Mouse (Mus musculus) midbrain, embryonic 13.5 days (tissue): Measurements from ENCODE around the gene Pan3. TPM values are rescaled to one million over a fixed set of nuclear protein-coding genes. Genes with fewer than 3 reads are reported as not detected.

Experiments used
- ATAC-seq: fragments of 200-750 bp; cut with Nextera tagmentation; 2 replicates; pipeline ENCODE4 v1.8.0; 2017; ENCODE audit warnings: mild to moderate bottlenecking, moderate TSS enrichment, moderate library complexity
- H3K27ac ChIP-seq: fragments of 300-500 bp; sonication (generic); 2 replicates; pipeline ENCODE4 v1.5.1; 2015; ENCODE audit warnings: inconsistent platforms, mild to moderate bottlenecking, moderate library complexity
- H3K27me3 ChIP-seq: fragments of 300-500 bp; sonication (generic); 2 replicates; pipeline ENCODE4 v1.6.1; 2015; ENCODE audit warnings: mild to moderate bottlenecking, inconsistent platforms
- H3K36me3 ChIP-seq: fragments of 300-500 bp; sonication (generic); 2 replicates; pipeline ENCODE4 v1.6.1; 2015; ENCODE audit warnings: mild to moderate bottlenecking, inconsistent platforms
- H3K4me1 ChIP-seq: fragments of 300-500 bp; sonication (generic); replicated peaks from 2 replicates; pipeline ENCODE4 v1.6.1; 2015; ENCODE audit warnings: inconsistent platforms
- H3K4me2 ChIP-seq: fragments of 300-500 bp; sonication (generic); replicated peaks from 2 replicates; pipeline ENCODE4 v1.6.1; 2015; ENCODE audit warnings: moderate library complexity, mild to moderate bottlenecking, inconsistent platforms
- H3K4me3 ChIP-seq: fragments of 300-500 bp; sonication (generic); replicated peaks from 2 replicates; pipeline ENCODE4 v1.5.1; 2015; ENCODE audit warnings: mild to moderate bottlenecking, inconsistent platforms
- H3K9ac ChIP-seq: fragments of 300-500 bp; sonication (generic); replicated peaks from 2 replicates; pipeline ENCODE4 v1.6.1; 2015; ENCODE audit warnings: mild to moderate bottlenecking, inconsistent platforms
- H3K9me3 ChIP-seq: fragments of 300-500 bp; sonication (generic); 2 replicates; pipeline ENCODE4 v1.6.1; 2016; ENCODE audit warnings: mild to moderate bottlenecking, inconsistent platforms
- WGBS: fragments of 180-500 bp; shearing (Covaris S2); methylation state at CpG from one replicate; pipeline ENCODE4 v1.1.7; 2015; 5-methylcytosine and 5-hydroxymethylcytosine counted together
- polyA plus RNA-seq: library from polyadenylated mRNA; unstranded; fragments of >200 nt; fragmentation: Nextera tagmentation; extraction: Ambion mirVana; gene quantifications from 2 replicates; pipeline ENCODE4 v1.2.1, GENCODE M21; 2015

Gene Pan3
- polyA plus RNA-seq, 1 experiment from 2014 or later: 68.3 TPM

GRCm38 (mm10) chr5:147493685-147494084 is 63.7 kb downstream of the Pan3 start:
- Histone ChIP-seq H3K9me3 (no peaks in the 10 kb centered on the region), H3K36me3 (no peaks in the 10 kb centered on the region; the same call in 1 of the 2 replicates), H3K4me2 (no peak overlapping the region), H3K4me3 (no peak overlapping the region), H3K27me3 (no peaks in the 10 kb centered on the region), H3K9ac (no peak overlapping the region), H3K4me1 (0 out of 2 replicates have a peak, but pooled peaks cover 4% of the 10 kb centered on the region), H3K27ac (no peak overlapping the region)
- no peak for ATAC-seq
- WGBS: 94% methylated on average over 8 of the region's 8 CpGs

GRCm38 (mm10) chr5:147494388-147494787 is 64.4 kb downstream of the Pan3 start:
- H3K27me3 ChIP-seq: no peaks in the 10 kb centered on the region
- no peak overlapping the region for H3K4me3 ChIP-seq
- H3K4me2 ChIP-seq: no peak overlapping the region
- no peaks in the 10 kb centered on the region; the same call in 1 of the 2 replicates for H3K36me3 ChIP-seq
- H3K4me1 ChIP-seq: 0 out of 2 replicates have a peak, but pooled peaks cover 4% of the 10 kb centered on the region
- H3K9ac ChIP-seq: no peak overlapping the region
- 92% methylated on average over 4 of the region's 4 CpGs for WGBS
- no peak for ATAC-seq
- H3K9me3 ChIP-seq: no peaks in the 10 kb centered on the region
- no peak overlapping the region for H3K27ac ChIP-seq

GRCm38 (mm10) chr5:147494791-147495376 is 64.9 kb downstream of the Pan3 start:
- ATAC-seq: no peak
- H3K27ac ChIP-seq: no peak overlapping the region
- WGBS: 93% methylated on average over 10 of the region's 10 CpGs
- H3K4me1 ChIP-seq: 0 out of 2 replicates have a peak, but pooled peaks cover 4% of the 10 kb centered on the region
- H3K27me3 ChIP-seq: no peaks in the 10 kb centered on the region
- H3K4me3 ChIP-seq: no peak overlapping the region
- no peak overlapping the region for H3K4me2 ChIP-seq
- no peaks in the 10 kb centered on the region for H3K9me3 ChIP-seq
- H3K36me3 ChIP-seq: no peaks in the 10 kb centered on the region; the same call in 1 of the 2 replicates
- H3K9ac ChIP-seq: no peak overlapping the region

- no peak for ATAC-seq
- 92% methylated on average over 2 of the region's 2 CpGs for WGBS
These were observed 66.0 kb downstream of the Pan3 start for GRCm38 (mm10) chr5:147495961-147496360.

GRCm38 (mm10) chr5:147496921-147497320 is 67.0 kb downstream of the Pan3 start:
- Histone ChIP-seq H3K4me3 (no peak overlapping the region), H3K36me3 (no peaks in the 10 kb centered on the region; the same call in 1 of the 2 replicates), H3K4me1 (peaks cover 4% of the 10 kb centered on the region; the same call in 1 of the 2 replicates), H3K27ac (no peak overlapping the region), H3K9ac (no peak overlapping the region), H3K4me2 (no peak overlapping the region), H3K27me3 (no peaks in the 10 kb centered on the region), H3K9me3 (no peaks in the 10 kb centered on the region)
- no peak for ATAC-seq
- 84% methylated on average over 4 of the region's 4 CpGs for WGBS

More at GRCm38 (mm10) chr5:147495961-147496360, 66.0 kb downstream of the Pan3 start:
- no peaks in the 10 kb centered on the region for H3K9me3 ChIP-seq
- H3K27ac ChIP-seq: no peak overlapping the region
- H3K4me3 ChIP-seq: no peak overlapping the region
- H3K4me2 ChIP-seq: no peak overlapping the region
- H3K4me1 ChIP-seq: peaks cover 4% of the 10 kb centered on the region; the same call in 1 of the 2 replicates
- H3K36me3 ChIP-seq: no peaks in the 10 kb centered on the region; the same call in 1 of the 2 replicates
- no peaks in the 10 kb centered on the region for H3K27me3 ChIP-seq
- no peak overlapping the region for H3K9ac ChIP-seq

GRCm38 (mm10) chr5:147497714-147498113 is 67.8 kb downstream of the Pan3 start:
- no peak overlapping the region for H3K27ac ChIP-seq
- peaks cover 4% of the 10 kb centered on the region; the same call in 1 of the 2 replicates for H3K4me1 ChIP-seq
- H3K4me3 ChIP-seq: no peak overlapping the region
- H3K4me2 ChIP-seq: no peak overlapping the region
- no peak overlapping the region for H3K9ac ChIP-seq
- ATAC-seq: no peak
- WGBS: 69% methylated on average over 3 of the region's 3 CpGs
- H3K9me3 ChIP-seq: no peaks in the 10 kb centered on the region
- no peaks in the 10 kb centered on the region; the same call in 1 of the 2 replicates for H3K36me3 ChIP-seq
- no peaks in the 10 kb centered on the region for H3K27me3 ChIP-seq

- Histone ChIP-seq H3K4me2 (no peak overlapping the region), H3K27me3 (no peaks in the 10 kb centered on the region), H3K9me3 (no peaks in the 10 kb centered on the region), H3K4me3 (no peak overlapping the region), H3K27ac (no peak overlapping the region), H3K4me1 (peaks cover 4% of the 10 kb centered on the region; the same call in 1 of the 2 replicates), H3K9ac (no peak overlapping the region), H3K36me3 (no peaks in the 10 kb centered on the region; the same call in 1 of the 2 replicates)
- no peak for ATAC-seq
- 81% methylated on average over 2 of the region's 2 CpGs for WGBS
These were observed 71.6 kb downstream of the Pan3 start for GRCm38 (mm10) chr5:147501456-147501998.

- H3K4me1 ChIP-seq: no peaks in the 10 kb centered on the region; the same call in 1 of the 2 replicates
- H3K27ac ChIP-seq: no peak overlapping the region
- H3K36me3 ChIP-seq: no peaks in the 10 kb centered on the region; the same call in 1 of the 2 replicates
- H3K9me3 ChIP-seq: no peaks in the 10 kb centered on the region
- H3K9ac ChIP-seq: no peak overlapping the region
- no peak overlapping the region for H3K4me3 ChIP-seq
- no peak for ATAC-seq
- H3K27me3 ChIP-seq: no peaks in the 10 kb centered on the region
- H3K4me2 ChIP-seq: no peak overlapping the region
- 87% methylated on average over 2 of the region's 2 CpGs for WGBS
These were observed 73.0 kb downstream of the Pan3 start for GRCm38 (mm10) chr5:147502921-147503320.

- no peak for ATAC-seq
- no peak overlapping the region for H3K27ac ChIP-seq
- WGBS: 88% methylated on average over 9 of the region's 9 CpGs
- no peaks in the 10 kb centered on the region for H3K27me3 ChIP-seq
- no peaks in the 10 kb centered on the region for H3K4me1 ChIP-seq
- H3K36me3 ChIP-seq: no peaks in the 10 kb centered on the region
- no peak overlapping the region for H3K4me3 ChIP-seq
- H3K4me2 ChIP-seq: no peak overlapping the region
- no peak overlapping the region for H3K9ac ChIP-seq
- no peaks in the 10 kb centered on the region for H3K9me3 ChIP-seq
These were observed 81.4 kb downstream of the Pan3 start for GRCm38 (mm10) chr5:147511350-147511749.

- no peak overlapping the region for H3K9ac ChIP-seq
- H3K27me3 ChIP-seq: no peaks in the 10 kb centered on the region
- peaks cover 42% of the 10 kb centered on the region for H3K36me3 ChIP-seq
- ATAC-seq: no peak
- no peak overlapping the region for H3K27ac ChIP-seq
- no peaks in the 10 kb centered on the region for H3K4me1 ChIP-seq
- H3K4me3 ChIP-seq: no peak overlapping the region
- H3K9me3 ChIP-seq: no peaks in the 10 kb centered on the region
- H3K4me2 ChIP-seq: no peak overlapping the region
- WGBS: 94% methylated on average over 6 of the region's 6 CpGs
These were observed 97.0 kb downstream of the Pan3 start for GRCm38 (mm10) chr5:147527006-147527405.

GRCm38 (mm10) chr5:147527788-147528187 is 97.8 kb downstream of the Pan3 start:
- no peaks in the 10 kb centered on the region for H3K4me1 ChIP-seq
- no peak overlapping the region for H3K4me2 ChIP-seq
- H3K9ac ChIP-seq: no peak overlapping the region
- WGBS: 96% methylated on average over 3 of the region's 3 CpGs
- peaks cover 41% of the 10 kb centered on the region for H3K36me3 ChIP-seq
- no peak for ATAC-seq
- H3K27ac ChIP-seq: no peak overlapping the region
- no peaks in the 10 kb centered on the region for H3K9me3 ChIP-seq
- H3K4me3 ChIP-seq: no peak overlapping the region
- H3K27me3 ChIP-seq: no peaks in the 10 kb centered on the region

GRCm38 (mm10) chr5:147532031-147532430 is 102.1 kb downstream of the Pan3 start:
- no peak overlapping the region for H3K27ac ChIP-seq
- ATAC-seq: no peak
- WGBS: 98% methylated on average over 6 of the region's 6 CpGs
- H3K4me2 ChIP-seq: no peak overlapping the region
- H3K4me3 ChIP-seq: no peak overlapping the region
- H3K4me1 ChIP-seq: no peaks in the 10 kb centered on the region
- no peak overlapping the region for H3K9ac ChIP-seq
- peaks cover 40% of the 10 kb centered on the region for H3K36me3 ChIP-seq
- H3K27me3 ChIP-seq: no peaks in the 10 kb centered on the region
- H3K9me3 ChIP-seq: no peaks in the 10 kb centered on the region
